Mouse (Mus musculus) spleen, adult 2 months (tissue): ENCODE measurements at regions not wholly inside any gene's neighbourhood (a gene's known extent, or its start where the extent isn't known, plus 50 kb on each side); places are given as distances from the start of the nearest gene placed in this dataset.

Experiments
- CTCF ChIP-seq: fragments of 200-500 bp; IDR thresholded peaks from 2 replicates; pipeline ENCODE4 v1.5.1; 2011; ENCODE audit warnings: mild to moderate bottlenecking, inconsistent platforms; ENCODE audit not compliant: insufficient read depth, insufficient read length, insufficient replicate concordance; ENCODE audit errors: extremely low read depth
- POLR2A ChIP-seq: fragments of 200-500 bp; IDR thresholded peaks from 2 replicates; pipeline ENCODE4 v1.6.1; 2011; ENCODE audit warnings: low read depth, low read length, inconsistent platforms

- TF ChIP-seq CTCF (no peak), POLR2A (no peak)
Measured at GRCm38 (mm10) chr15:64618471-64618870, 199.0 kb upstream of the Gm21798 start.
